Mouse (Mus musculus) liver, adult 2 months (tissue): ENCODE results near the gene Olfr218.

Experiments
- CTCF ChIP-seq: fragments of 200-500 bp; IDR thresholded peaks from 2 replicates; pipeline ENCODE4 v1.5.1; 2011; ENCODE audit warnings: low read depth, low read length, control low read depth
- POLR2A ChIP-seq: fragments of 200-500 bp; IDR thresholded peaks from 2 replicates; pipeline ENCODE4 v1.6.1; 2011; ENCODE audit warnings: low read length, control low read depth; ENCODE audit not compliant: insufficient read depth; ENCODE audit errors: extremely low read depth

DNA sequence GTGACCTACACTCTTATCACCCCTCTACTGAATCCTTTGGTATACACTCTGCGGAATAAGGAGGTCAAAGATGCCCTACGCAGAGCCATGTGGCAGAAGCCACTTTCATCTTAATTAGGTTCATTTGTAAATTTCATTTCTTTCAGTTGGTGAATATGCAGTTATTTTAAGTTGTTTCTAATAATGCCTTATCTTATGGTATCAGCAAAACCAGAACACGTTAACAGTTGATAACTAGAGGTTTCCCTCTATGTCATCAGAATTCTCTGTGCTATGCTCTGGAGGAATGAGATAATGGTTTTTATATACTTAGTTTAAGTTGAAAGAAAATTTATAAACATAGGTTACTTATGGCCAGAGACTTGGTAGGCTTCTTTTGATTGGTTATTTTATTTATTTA is 18.9 kb downstream of the Olfr218 start:
- no peak for TF ChIP-seq CTCF
- TF ChIP-seq POLR2A = no peak
